Mouse (Mus musculus) thymus, adult 2 months (tissue): Measurements from ENCODE around the gene Lyrm9. TPM values are rescaled to one million over a fixed set of nuclear protein-coding genes. Genes with fewer than 3 reads are reported as not detected.
A peak's percentile ranks its signal among the peaks of the same experiment; 100 is the strongest.

Experiments used
- DNase-seq: peaks from one replicate; pipeline ENCODE4 v3.0.0; 2021
- H3K27ac ChIP-seq: fragments of 200-500 bp; 2 replicates; pipeline ENCODE4 v1.5.1; 2012; ENCODE audit warnings: low read length, control low read depth; ENCODE audit not compliant: control insufficient read depth, insufficient read depth
- H3K27me3 ChIP-seq: fragments of 200-500 bp; 2 replicates; pipeline ENCODE4 v1.6.1; 2012; ENCODE audit warnings: mild to moderate bottlenecking, low read length, moderate library complexity, mixed read lengths; ENCODE audit not compliant: control insufficient read depth, insufficient read depth
- H3K36me3 ChIP-seq: fragments of 200-500 bp; 2 replicates; pipeline ENCODE4 v1.6.1; 2012; ENCODE audit warnings: mild to moderate bottlenecking, low read length, moderate library complexity; ENCODE audit not compliant: control insufficient read depth, insufficient read depth
- H3K4me1 ChIP-seq: fragments of 200-500 bp; replicated peaks from 2 replicates; pipeline ENCODE4 v1.6.1; 2012; ENCODE audit warnings: low read length; ENCODE audit not compliant: control insufficient read depth, insufficient read depth
- H3K4me3 ChIP-seq: fragments of 200-500 bp; 2 replicates; pipeline ENCODE4 v1.5.1; 2012; ENCODE audit warnings: mild to moderate bottlenecking, low read length, control low read depth, moderate library complexity; ENCODE audit not compliant: control insufficient read depth, insufficient read depth
- CTCF ChIP-seq: fragments of 200-500 bp; IDR thresholded peaks from 2 replicates; pipeline ENCODE4 v1.5.1; 2012; ENCODE audit warnings: mild to moderate bottlenecking, control low read depth, low read length, moderate library complexity, borderline replicate concordance; ENCODE audit not compliant: control insufficient read depth, poor library complexity, insufficient read depth; ENCODE audit errors: extremely low read depth
- POLR2A ChIP-seq: fragments of 200-500 bp; IDR thresholded peaks from 2 replicates; pipeline ENCODE4 v1.6.1; 2012; ENCODE audit warnings: mild to moderate bottlenecking, low read length, control low read depth, moderate library complexity; ENCODE audit not compliant: control insufficient read depth, poor library complexity, insufficient read depth; ENCODE audit errors: extremely low read depth
- WGBS: fragments of 180-500 bp; shearing (Covaris S2); methylation state at CpG from one replicate; pipeline ENCODE4 v1.1.7; 2018; 5-methylcytosine and 5-hydroxymethylcytosine counted together
- polyA plus RNA-seq: library from polyadenylated mRNA; depleted of rRNA; stranded (reverse); fragments of >200 nt; gene quantifications from 2 replicates; pipeline ENCODE4 v1.2.3, GENCODE M21; 2012

Lyrm9 gene
- polyA plus RNA-seq, 1 experiment: 28.1 TPM

DNA sequence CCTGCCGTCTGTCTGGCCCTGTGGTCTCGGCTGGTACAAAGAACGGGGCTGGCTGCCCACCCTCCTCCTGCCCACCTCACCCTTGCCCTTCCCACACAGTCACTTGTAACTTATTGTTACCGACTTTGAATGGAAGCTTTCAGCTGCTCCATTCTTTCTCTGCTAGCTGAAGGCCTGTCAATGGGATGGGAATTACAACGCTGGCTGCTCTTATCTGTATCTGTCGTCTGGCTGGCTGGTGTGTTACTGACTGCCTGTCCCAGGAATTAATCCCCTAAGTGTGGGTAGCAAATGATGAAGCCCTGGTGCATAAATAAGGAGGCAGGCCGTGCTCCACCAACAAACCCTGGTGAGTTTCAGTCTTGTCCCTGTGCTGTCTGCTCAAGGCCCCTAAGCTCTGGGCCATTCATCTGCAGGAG lies 40.4 kb upstream of the Lyrm9 start:
- no peak for TF ChIP-seq POLR2A
- no peak for TF ChIP-seq CTCF
- Histone ChIP-seq H3K4me1 (peaks cover 11% of the 10 kb centered on the region), H3K4me3 (no peak overlapping the region), H3K27me3 (no peaks in the 10 kb centered on the region), H3K27ac (no peak overlapping the region), H3K36me3 (no peaks in the 10 kb centered on the region)
- no peak for DNase-seq
- WGBS: 83% methylated on average over 7 of the region's 7 CpGs

DNA sequence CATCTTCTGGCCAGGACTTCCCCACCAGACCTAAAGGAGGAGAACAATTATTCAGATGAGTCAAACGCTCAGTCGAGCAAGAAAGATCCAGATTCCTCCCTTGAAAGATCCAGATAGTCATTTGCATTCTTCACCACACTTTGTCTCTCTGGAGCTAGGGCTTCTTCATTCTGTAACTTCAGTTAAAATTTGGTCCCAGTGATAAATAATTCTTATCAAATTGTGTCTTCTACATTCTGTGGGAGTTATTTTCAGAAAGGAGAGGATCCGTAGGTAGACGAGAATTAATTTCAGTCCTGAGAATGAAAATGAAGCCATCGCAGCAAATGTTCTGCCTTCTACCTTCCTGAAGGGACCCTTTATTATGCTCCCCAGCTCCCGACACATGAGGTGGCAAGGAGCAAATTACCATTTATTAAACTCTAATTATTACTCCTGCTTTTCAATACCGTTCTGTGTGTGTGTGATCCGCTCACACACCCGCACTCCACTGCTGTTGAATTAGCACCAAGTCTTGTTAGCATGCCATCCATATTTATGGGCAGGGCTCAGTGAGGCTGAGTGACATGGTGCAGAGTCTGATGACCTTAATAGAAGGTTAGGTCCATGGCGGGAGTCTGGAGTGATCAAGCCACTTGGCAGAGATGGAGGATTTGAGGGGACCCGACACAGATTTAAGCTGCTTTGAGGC lies 36.9 kb upstream of the Lyrm9 start:
- no peaks in the 10 kb centered on the region for H3K27me3 ChIP-seq
- WGBS: 96% methylated on average over 11 of the region's 11 CpGs
- H3K4me1 ChIP-seq: peaks cover 20% of the 10 kb centered on the region
- H3K27ac ChIP-seq: no peak overlapping the region
- no peaks in the 10 kb centered on the region for H3K36me3 ChIP-seq
- H3K4me3 ChIP-seq: no peak overlapping the region
- no peak for DNase-seq
- TF ChIP-seq POLR2A (no peak), CTCF (no peak)

DNA sequence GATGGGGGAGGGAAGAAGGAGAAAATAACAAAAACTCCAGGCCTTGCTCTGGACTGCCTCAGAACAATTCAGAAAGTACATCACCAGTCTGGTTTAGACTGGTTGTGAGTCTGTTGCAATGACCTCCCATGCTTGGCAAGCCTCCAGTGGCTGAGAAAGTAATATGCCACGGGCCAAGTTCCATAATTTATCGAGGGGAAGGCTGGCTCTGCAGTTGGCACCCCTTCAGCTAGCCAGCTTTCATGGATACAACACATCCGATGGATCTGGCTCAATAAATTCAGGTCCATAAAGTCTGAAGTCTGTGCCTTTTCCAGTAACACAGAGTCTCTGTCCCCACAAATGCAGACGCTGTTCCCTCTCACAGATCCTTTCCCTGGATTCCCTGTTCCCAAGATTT lies 34.8 kb upstream of the Lyrm9 start:
- no peaks in the 10 kb centered on the region for H3K36me3 ChIP-seq
- peaks cover 31% of the 10 kb centered on the region for H3K4me1 ChIP-seq
- no peak for DNase-seq
- H3K27ac ChIP-seq: no peak overlapping the region
- WGBS: 68% methylated on average over 4 of the region's 4 CpGs
- H3K4me3 ChIP-seq: no peak overlapping the region
- H3K27me3 ChIP-seq: no peaks in the 10 kb centered on the region
- TF ChIP-seq CTCF (no peak), POLR2A (no peak)

DNA sequence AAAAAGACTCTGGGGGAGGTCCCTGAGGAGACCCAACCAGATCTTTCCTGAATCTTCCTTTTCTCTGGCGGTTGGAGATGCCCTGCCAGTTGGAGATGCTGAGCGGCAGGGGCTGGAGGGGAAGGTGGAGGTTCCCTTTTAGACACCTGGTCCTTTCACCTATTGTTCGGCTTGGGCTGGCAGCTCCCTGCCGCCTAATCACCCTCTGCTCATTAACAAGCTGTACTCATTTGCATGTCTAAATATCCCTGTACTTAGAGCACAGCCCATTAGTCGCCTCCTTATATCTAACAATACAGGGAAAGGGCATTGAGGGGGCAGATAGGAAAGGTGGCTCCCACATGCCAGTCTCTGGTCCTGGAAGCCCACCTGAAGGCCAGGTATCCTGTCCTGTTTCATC lies 34.3 kb upstream of the Lyrm9 start:
- Histone ChIP-seq H3K36me3 (no peaks in the 10 kb centered on the region), H3K27me3 (no peaks in the 10 kb centered on the region), H3K4me1 (peaks cover 31% of the 10 kb centered on the region), H3K4me3 (no peak overlapping the region), H3K27ac (peak overlapping the region; percentile 19; the same call in 1 of the 2 replicates)
- TF ChIP-seq CTCF: no peak
- no peak for DNase-seq
- WGBS: 70% methylated on average over 5 of the region's 5 CpGs

DNA sequence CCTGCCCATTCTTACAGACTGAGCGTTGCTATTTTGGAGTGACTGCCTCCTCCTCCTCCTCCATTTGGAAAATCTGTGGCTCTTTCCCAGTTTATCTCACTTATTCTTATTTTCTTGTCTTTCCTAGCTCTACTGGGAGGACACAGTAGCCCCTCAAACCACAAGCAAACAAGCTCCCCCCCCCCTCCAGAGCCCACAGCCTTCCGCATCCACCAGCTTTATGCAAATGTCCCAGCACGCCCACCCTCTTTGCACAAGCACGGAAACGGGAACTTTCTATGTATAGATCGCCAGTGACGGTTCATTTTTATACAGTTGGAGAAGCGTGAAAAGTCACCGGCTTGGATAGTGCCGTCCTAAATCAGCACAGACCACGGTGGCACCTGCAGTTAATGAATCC lies 33.9 kb upstream of the Lyrm9 start:
- Histone ChIP-seq H3K4me3 (peak overlapping the region; percentile 54), H3K4me1 (peaks cover 31% of the 10 kb centered on the region), H3K36me3 (no peaks in the 10 kb centered on the region), H3K27me3 (no peaks in the 10 kb centered on the region), H3K27ac (peak overlapping the region; percentile 62)
- WGBS: 5% methylated on average over 11 of the region's 11 CpGs
- DNase-seq: peak; percentile 25
- TF ChIP-seq CTCF (no peak), POLR2A (no peak)

DNA sequence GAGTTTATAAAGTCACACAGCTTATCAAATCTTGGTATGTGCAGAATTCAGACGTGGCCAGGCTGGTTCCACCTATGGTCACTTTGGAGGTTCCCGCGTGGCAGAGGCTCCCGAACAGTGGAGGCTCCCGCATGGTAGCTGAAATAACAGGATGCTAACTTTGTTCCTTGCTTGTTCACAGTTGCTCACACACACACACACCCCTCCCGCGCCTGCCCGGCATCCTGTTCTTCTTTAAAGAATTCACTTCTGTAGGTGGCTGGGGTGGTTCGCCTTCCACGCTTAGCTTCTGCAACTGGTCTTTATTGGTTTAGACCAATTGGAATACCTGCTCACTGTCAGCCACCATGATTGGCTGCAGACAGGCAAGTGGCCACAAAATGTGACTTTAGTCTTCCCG lies 33.3 kb upstream of the Lyrm9 start:
- no peak for TF ChIP-seq POLR2A
- no peak for TF ChIP-seq CTCF
- peak; percentile 48 for DNase-seq
- 16% methylated on average over 11 of the region's 11 CpGs for WGBS
- no peaks in the 10 kb centered on the region for H3K27me3 ChIP-seq
- H3K4me1 ChIP-seq: peaks cover 31% of the 10 kb centered on the region
- H3K27ac ChIP-seq: peak overlapping the region; percentile 62
- H3K36me3 ChIP-seq: no peaks in the 10 kb centered on the region
- peak overlapping the region; percentile 54 for H3K4me3 ChIP-seq
